Mouse (Mus musculus): ENCODE measurements at regions not wholly inside any gene's neighbourhood (a gene's known extent, or its start where the extent isn't known, plus 50 kb on each side); places are given as distances from the start of the nearest gene placed in this dataset.

DNA sequence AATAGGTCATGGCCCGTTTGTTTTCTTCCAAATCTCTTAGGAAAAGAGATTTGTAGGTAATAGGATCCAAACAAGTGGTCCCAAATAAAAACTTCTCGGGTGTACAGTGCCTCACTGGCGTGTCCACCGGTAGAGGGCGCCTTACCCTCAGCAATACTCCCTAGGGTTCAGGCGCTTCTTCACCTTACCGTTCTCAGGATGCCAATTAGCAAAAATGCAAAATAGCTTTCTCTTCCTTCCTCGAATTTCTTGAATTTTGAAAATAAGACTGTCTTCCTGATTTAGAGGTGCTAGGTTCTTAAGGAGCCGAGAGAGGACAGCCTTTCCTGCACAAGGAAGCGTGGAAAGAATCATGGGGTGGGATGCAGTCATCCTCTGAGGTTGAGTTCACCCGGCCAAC, 275.9 kb downstream of the Pmp22 start:
- DNase-seq: peak; percentile 24

DNA sequence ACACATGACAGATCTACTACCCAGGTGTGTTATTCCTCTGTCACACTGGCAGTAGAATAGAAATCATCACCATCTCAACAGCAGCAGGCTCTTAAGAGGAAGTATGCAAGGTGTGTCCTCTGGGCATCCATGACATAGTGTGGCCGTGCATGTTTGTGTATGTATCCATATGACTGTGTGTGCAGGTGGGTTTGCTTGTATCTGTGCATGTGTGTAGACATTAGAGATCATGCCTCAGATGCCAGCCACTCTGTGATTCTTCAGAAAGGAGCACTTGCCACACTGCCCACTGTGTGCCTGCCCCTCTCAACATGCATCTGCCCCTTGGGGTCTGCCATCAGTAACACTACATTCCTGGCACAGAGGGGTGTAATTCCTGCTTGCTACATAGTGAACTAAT, 280.6 kb downstream of the Pmp22 start:
- no peak for DNase-seq

DNA sequence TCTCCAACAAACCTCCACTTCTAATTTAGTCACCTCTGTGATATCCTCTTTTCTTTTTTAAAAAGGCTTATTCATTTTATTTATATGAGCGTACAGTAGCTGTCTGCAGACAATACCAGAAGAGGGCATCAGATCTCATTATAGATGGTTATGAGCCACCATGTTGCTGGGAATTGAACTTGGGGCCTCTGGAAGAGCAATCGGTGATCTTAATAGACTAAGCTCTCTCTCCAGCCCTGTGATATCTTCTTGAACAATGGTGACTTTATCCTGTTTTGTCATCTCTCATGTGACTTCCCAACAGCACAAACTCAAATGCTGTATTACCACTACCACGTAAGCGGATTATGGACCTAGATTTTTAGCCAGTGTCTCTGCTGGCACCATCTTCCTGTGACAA, 282.1 kb downstream of the Pmp22 start:
- DNase-seq: no peak

DNA sequence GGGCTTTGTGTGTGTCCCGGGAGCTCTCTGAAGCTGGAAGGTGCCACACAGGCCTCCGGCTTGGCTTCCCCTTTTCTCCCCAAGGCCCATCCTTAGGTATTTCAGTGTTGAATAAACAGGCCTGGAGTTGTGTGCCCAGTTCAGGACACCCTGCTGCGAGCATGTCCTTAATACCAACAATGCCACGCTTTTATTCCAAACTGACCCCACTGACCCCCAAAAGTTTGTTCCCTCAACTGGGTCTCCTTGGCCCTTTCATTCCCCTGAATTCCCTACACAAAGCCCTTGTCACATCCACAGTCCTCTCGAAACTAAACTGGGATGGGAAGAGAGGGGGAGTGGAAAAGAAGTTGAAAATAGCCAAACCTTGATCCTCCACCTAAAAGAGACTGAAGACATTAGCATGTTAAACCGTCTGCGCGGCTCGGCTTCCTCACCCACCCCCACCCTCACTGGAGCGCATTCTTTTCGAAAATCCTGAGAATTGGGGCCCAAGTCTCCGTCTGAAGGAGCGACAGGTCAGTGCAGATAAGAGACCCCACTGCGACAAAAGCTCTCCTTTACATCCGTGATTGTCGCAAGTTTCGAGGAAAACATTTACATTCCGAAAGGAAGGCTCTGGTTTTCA, 283.7 kb downstream of the Pmp22 start:
- DNase-seq: no peak

DNA sequence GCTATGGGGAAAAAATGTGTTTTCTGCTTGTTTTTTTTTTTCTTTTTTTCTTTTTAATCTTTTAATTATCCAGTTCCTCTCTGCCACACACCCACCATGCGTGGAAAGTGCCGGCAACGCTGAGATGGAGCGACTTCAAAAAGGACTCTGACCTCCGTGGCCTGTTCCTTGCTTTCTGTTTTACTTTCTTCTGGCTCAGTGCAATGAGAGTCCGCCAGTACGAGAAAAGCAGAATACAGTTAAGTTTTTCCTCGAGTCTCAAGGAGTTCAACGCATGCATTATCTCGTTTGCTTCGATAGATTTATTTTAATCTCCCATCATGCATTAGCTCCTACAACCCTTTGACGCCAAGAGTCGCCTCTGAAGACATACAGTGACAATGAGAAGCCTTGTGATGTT, 284.3 kb downstream of the Pmp22 start:
- DNase-seq: no peak

DNA sequence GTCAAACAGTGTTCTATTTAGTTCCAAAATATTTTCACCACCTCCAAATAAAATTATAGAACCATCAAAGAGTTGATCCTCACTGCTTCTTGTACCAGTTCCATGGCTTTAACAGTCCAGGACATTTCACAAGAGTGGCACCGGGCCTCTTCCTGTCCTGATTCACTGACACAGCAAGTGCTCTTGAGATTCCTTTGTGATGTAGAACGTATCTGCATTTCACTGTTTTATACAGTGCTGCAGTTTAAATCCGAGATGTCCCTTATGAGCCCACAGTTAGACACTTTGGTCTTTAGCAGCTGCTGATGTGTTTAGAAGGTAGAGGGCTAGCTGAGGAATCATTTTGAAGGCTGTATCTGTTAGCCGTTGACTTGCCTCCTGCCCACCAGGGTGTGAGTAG, 284.8 kb downstream of the Pmp22 start:
- no peak for DNase-seq

DNA sequence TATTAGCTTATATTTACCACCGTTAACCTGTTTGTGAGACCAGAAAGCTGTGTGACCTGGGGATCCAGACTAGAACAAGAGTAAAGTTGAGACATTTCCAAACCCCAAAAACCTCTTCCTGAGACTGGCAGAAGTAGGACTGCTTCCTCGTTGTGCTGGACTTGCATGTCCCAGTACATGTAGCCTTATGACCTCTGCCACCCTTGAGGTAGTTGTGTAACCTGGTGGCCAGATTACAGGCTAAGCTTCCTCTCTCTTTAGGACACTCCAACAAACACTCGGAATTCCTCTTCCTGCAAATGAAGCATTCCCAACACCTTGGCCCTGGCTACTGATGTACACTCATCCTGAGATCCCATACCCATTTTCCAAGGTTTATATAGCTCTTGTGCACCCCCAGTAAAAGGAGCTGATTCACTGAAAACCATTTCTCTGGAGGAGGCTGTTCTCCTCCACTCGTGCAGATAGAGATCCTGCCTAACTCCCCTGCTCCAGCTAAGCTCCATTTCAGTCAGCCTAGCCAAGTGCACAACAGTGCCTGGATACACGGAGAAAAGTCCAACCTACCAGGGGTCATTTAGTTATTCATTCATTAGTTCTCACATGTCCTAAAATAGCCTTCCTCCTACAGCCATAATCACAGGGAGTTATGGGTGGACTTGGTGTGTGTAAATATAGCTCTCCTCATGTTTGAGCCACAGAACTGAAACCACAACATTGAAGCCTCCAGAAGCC, 289.4 kb downstream of the Pmp22 start:
- no peak for DNase-seq

DNA sequence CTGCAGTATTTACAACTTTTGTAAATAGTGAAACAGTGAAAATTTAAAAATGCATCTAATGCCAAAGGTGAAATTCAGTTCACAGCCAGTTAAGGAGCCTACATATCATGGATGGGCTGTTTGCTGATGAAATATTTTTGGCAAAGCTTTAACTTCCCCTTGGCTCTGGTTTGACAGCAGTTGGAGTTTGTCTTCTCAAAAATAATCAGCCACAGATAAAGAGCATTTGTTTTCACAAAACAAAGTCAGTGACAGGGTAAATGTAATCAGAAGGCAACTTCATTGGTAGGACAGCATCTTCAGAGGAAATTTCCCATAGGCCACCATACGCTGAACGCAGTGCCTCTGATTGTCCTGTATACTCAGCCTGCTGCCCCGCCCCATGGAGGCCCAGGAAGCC, 291.6 kb downstream of the Pmp22 start:
- DNase-seq: no peak

DNA sequence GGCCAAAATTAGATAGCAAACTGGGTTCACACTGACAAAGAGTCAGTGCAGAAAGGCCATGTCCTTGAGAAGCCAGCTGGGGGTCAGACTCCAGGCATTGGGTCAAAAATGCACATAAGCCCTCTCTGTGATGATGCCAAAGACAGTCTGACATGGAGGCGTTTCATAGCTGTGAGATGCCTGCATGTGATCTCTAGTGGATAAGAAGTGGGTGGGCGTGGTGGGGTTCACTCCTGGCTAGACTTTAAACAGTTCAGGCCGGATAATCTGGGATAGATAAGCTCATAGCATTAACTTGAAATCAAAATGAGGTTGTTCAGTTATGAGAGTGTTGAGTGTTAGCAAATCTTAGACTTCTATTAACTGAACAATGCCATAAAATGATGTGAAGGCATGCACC, 293.3 kb downstream of the Pmp22 start:
- DNase-seq: no peak

DNA sequence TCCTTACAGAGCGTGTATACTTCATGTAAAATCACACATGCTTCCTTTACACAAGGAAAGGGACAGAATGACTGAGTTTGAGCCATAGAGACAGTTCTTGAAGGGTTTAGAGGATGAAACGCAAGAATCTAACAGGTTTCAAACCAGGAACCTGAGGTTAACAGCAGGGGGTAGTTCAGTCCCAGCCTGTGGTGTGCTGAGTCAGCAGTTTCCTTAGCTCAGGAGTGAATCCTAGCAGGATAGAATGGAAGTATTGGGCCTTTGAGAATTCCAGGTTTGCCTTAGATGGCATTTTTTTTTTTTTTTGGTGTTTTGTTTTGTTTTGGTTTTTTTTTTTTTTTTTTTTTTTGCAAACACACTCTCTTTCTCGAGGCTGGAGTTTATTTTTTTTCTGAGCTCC, 295.5 kb downstream of the Pmp22 start:
- no peak for DNase-seq

DNA sequence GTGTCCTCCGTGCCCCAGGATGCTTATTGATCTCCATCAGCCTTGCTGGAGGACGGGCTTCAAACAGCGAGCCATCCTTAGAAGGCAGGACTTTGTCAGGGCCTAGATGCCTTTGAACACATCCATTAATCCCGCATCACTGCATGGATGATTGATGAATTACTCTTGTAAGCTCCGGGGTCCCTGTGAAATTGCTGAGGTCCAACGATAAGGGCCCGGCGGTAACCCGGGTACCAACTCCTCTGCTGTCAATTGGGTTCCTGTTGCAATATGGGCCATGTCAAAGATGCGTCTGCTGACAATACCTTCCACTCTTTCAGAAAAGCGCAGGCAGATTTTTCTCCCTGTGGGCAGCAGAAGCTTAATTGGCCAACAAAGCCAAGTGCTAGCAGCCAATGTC, 297.0 kb downstream of the Pmp22 start:
- no peak for DNase-seq

DNA sequence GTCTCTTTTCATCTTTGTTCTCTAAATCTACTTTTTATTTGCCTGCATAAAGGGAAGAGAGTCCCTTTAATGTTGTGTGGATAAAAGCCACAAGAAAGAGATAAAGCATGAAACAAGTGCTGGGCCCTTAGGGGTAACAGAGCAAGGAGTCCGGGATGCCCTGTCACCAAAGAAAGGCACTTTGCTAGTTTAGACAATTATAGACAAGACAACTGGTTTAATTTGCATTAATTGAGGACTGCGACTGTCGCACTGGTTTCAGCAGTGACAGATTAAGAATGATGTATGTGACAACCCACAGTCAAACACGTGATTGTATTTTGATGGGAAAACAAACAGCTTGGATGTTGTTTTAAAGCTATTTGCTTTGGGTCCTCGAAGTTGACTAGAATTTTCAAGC, 325.0 kb downstream of the Pmp22 start:
- DNase-seq: no peak

DNA sequence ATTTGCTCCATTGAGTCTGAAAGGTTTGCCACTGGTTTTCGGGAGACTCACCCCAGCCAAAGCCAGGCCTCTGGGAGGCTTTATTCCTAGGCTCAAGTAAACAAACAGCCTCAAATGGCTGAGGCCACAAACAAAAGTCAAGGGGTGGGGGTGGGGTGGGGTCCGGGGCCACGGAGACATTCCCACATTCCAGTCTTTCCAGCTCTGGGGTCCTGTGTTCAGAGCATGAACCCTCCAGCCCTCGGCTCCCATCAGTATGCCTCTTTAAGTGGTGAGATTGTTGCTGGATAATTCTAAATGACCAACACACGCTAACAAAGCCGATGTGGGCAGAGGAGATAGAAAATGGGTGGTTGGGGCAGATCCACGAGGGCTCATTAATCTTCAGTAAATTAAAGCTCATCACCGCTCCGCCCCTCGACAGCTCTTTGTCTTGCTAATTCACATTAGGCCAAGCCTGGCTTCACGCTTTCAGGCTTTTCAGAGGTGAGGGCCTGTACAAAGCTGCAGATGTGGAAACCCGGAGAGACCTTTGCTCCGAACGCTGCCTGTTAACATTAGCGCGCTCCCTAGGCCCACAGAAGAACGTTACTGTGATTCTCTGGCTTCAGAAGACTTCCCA, 326.2 kb downstream of the Pmp22 start:
- no peak for DNase-seq

DNA sequence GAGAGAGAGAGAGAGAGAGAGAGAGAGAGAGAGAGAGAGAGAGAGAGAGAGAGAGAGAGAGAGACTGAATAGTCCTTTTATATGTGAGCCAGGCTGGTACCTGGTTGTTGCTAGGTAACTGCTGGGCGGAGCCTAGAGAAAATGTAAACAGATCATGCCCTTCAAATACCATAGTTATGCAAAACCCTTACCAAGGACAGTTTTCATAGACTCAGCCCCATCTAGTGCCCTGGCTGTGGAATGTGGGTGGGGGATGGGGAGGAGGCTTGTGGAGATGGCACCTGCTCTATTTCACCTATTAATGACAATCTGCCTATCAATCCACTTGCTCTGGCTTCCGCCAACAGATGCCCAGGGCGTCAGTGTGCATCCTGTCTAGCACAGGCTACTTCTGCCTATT, 327.6 kb downstream of the Pmp22 start:
- no peak for DNase-seq

DNA sequence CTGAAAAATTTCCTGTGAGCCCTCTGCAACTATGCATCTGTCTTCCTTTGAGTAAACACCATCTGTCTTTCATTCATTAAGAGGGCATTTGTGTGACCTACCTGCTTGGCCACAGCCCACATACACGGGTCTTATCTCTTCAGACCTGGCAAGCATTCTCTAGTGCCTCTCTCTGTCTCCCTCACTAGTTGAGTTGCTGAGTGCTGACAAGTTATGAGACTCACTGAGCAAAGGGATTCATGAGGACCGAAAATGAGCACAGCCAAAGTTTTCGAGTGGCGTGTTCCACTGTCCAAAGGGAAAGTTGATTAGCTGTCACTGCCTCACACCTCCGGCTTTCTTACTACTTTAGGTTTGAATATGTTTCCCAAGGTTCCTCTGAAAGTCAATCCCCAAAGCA, 328.5 kb downstream of the Pmp22 start:
- no peak for DNase-seq

DNA sequence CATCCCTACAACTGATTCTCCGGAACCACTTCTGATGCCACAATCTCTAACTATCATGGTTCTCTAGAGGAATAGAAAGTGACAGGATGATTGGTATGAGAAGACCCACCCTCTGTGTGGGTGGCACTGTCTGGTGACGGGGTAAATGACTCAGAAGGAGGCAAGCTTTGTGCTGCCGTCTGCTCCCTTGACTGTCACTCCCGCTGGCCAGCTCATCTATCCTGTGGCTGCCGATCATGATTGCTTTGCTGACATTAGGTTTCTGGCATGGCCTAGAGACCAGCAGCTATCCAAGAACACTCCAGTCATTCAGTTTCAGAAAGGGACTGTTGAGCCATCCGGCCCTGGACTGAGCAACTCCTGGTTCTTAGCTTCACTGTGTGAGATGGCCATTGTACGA, 331.4 kb downstream of the Pmp22 start:
- DNase-seq: no peak

DNA sequence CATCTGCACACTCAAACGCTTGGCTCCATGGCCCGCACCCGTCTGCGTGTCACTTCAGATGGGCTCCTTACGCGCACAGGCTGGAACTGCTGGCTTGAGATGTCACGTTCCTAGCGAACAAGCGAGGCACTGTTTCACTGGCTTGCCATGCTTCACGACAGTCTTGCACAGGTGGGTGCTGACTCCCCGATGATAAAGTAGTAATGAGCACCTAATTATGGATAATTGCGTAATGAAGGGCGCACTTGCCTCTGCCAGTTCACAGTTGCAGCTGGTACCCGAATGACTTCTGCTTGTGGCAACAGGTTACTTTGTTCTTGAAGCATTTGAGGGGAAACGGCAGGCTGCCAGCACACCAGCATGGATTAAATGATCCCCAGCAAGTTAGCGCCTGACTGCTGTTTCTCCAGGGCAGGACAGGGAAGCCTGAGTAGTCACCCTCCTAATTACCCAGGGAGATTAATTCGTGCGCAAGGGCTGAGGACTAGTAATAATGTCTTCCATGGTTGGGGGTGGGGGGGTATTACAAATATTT, 335.1 kb downstream of the Pmp22 start:
- DNase-seq: no peak

DNA sequence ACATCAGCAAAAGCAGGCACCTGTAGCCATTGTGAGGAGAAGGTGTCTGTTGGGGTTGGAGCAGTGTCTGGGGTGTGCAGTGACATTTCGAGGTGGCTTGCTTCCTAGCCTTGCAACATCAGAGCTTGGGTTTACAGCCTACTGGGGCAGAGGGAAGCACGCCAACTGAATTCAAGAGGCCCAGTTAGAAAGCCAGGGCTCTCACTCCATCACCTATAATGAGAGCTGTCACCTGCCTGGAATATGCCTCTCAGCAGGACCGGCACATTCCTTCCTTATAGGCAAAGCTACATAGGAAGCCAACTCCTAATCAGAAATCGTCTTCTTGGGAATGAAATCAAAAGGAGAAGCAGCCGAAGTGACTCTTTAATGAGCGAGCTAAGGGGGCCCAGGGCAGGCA, 337.2 kb downstream of the Pmp22 start:
- no peak for DNase-seq

DNA sequence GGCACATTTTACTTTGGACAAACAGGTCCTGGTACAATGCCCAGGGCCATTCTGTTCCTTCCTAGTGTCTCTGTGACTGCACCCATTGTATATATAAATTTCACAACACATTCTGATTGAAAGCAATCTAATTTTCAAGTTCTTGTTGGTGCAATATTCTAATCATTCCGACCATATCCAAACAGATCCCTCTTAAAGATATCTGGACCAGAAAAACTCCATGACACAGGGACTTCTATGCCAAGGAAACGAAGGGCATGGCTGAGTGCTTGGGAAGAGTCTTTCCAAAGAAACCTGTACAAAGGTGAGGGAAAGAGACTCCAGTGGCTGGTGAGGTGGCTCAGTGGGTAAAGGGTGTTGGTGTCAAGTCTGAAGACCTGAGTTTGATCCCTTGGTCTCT, 337.8 kb downstream of the Pmp22 start:
- DNase-seq: no peak

DNA sequence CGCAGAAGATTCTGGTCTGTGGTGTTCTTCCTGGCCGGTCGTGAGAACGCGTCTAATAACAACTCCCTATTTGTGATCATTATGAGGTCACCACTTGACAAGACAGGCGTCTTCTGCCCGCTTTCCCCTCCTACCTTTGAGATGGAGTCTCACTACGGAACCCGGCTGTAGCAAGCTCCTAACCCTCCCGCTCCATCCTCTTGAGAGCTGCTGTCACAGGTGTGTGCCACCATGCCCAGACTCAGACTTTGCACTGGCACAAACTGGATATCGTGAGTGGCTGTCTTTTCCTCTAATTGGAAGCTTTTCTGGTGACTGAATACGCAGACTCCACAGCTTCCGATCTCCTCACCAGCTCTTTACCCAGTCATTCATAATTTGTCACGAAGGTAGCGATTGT, 346.0 kb downstream of the Pmp22 start:
- no peak for DNase-seq

DNA sequence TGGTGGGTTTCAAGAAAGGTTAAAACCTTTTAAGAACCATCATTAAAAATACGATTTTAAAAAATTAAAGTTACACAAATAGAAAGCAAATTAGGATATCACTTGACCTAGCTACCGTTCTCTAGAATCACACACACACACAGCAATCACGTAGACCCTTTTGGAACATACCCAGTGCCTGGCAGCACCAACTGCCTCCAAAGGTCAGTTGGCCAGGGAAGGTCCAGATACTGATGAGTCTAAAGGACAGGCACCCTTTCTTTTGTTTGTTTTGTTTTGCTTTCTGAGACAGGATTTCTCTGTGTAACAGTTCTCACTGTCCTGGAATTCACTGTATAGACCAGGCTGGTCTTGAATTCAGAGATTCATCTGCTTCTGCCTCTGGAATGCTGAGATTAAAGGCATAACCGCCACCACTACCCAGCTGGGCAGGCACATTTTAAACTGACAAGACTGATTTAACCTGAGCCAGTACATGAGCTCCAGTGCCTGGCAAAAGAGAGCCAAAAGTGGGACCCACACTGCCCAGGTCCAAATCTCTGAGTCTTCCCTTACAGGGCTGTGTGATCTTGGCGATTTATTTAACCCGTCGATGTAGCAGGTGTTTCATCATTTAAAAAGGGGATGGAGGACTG, 353.0 kb downstream of the Pmp22 start:
- no peak for DNase-seq

DNA sequence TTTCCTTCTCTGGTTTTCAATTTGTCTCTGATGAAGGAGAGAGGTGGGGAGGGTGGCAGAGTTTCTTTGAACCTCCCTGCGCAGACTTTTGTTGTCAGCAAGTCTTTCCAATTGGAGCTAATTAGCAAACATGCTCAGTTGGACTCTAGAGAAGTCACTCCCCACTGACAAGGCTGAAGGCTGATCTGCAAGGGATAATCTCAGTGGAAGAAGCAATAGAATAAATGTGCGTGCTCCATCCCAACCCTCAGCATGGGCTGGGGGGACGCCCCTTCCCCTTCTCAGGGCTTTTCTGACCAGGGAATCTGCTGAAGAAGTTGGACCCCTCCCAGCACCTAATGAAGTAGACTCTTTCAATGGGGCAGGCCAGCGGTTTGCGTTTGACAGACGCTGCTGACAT, 353.8 kb downstream of the Pmp22 start:
- DNase-seq: no peak

DNA sequence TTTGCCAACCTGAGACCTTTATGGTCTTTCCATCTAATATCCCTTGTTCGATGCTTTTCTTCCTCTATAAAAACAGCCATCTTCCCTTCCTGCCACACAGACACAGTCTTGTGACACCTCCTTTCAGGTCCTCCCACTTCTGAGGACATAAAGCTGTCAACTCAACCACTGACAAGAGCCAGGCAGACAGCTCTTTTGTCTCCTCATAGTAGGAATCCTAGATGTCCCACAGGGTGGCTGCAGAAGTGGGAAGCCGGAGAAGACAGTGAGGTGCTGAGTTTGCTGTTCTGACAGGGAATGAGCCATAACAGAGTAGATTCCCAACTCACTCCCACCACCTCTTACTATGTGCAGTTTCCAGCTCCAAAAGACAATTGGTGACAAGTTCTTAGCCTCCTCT, 358.4 kb downstream of the Pmp22 start:
- DNase-seq: no peak

DNA sequence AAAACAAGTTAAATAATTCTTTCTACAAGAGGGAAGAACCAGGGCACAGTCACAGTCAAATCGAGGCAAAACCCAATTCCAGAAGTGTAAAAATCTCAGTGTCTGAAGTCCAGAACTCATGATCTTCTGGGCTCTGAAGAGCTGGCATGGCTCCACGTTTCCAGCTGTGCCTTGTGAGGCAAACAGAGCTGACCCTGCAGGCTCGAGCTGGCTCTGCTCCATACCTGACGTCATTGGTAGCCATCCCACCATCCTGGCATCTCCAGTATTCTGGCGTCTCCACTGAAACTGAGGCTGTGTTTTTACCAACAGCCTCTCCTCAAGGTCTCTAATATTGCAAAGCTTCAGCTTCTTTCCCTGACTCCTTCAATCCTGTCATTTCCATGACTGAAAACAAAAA, 373.4 kb downstream of the Pmp22 start:
- peak; percentile 2 for DNase-seq

All from cerebellum, adult 8-10 months (tissue).